Mouse (Mus musculus): ENCODE data around the gene Tex22.

Tex22 gene

GRCm38 (mm10) chr12:113106386-113106785 is 32.1 kb downstream of the Tex22 start:
- no peak for DNase-seq

GRCm38 (mm10) chr12:113107431-113108124 is 33.3 kb downstream of the Tex22 start:
- no peak for DNase-seq

- DNase-seq: no peak
Observed at GRCm38 (mm10) chr12:113108528-113109283, 34.4 kb downstream of the Tex22 start.

GRCm38 (mm10) chr12:113109801-113110200 is 35.5 kb downstream of the Tex22 start:
- DNase-seq: no peak

GRCm38 (mm10) chr12:113114141-113114540 is 39.8 kb downstream of the Tex22 start:
- DNase-seq: no peak

- no peak for DNase-seq
Observed at GRCm38 (mm10) chr12:113114856-113115538, 40.7 kb downstream of the Tex22 start.

- DNase-seq: peak; percentile 73
Observed at GRCm38 (mm10) chr12:113119516-113120410, 45.5 kb downstream of the Tex22 start.

- DNase-seq: no peak
Observed at GRCm38 (mm10) chr12:113124726-113125125, 50.4 kb downstream of the Tex22 start.

- DNase-seq: no peak
Observed at GRCm38 (mm10) chr12:113130732-113131131, 56.4 kb downstream of the Tex22 start.

GRCm38 (mm10) chr12:113131601-113132000 is 57.3 kb downstream of the Tex22 start:
- no peak for DNase-seq

GRCm38 (mm10) chr12:113132567-113132966 is 58.3 kb downstream of the Tex22 start:
- DNase-seq: no peak

GRCm38 (mm10) chr12:113133260-113133659 is 59.0 kb downstream of the Tex22 start:
- no peak for DNase-seq

GRCm38 (mm10) chr12:113133861-113134403 is 59.6 kb downstream of the Tex22 start:
- DNase-seq: no peak

- DNase-seq: no peak
Observed at GRCm38 (mm10) chr12:113134502-113134901, 60.2 kb downstream of the Tex22 start.

GRCm38 (mm10) chr12:113135401-113135800 is 61.1 kb downstream of the Tex22 start:
- DNase-seq: no peak

- DNase-seq: no peak
Observed at GRCm38 (mm10) chr12:113136492-113137020, 62.3 kb downstream of the Tex22 start.

GRCm38 (mm10) chr12:113137260-113138213 is 63.2 kb downstream of the Tex22 start:
- DNase-seq: no peak

- no peak for DNase-seq
Observed at GRCm38 (mm10) chr12:113138291-113138690, 64.0 kb downstream of the Tex22 start.

Data from thymus, postnatal 14 days (tissue).